In the genomic region with DNA sequence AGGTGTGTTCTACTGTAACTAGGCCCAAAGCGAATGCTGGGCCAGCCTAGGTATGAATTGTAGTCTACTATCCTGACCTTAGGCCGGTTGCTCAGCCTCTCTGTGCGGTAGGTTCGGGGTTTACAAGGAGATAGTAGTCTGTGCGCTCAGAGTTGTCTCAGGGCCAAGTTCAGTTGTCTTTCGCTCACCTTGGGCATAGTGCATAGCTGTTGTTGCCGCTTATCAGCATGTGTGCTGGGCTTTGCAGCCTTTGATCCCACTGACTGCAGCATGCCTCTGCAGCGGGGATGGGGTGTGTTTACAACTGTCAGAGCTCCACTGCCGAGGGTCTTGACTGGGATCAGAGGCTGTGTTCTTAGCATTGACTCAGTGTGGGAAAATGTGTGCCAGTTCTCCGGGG, we compare ENCODE assay signal across 30 mouse cellular contexts. TPM values are rescaled to one million over a fixed set of nuclear protein-coding genes. Genes with fewer than 3 reads are reported as not detected.
"Had no signal": no experiment of that assay in that cellular context is flagged by ENCODE, and none has a peak within 500 bp of the region (broad histone marks: within the 10 kb centered on the region; RNA-seq: fewer than 3 reads in every experiment).

No protein-coding gene starts in this region.

- ATAC-seq: liver, postnatal 0 days; lung, postnatal 0 days; midbrain, embryonic 16.5 days had no signal

- H3K9ac ChIP-seq: liver, embryonic 14.5 days; liver, postnatal 0 days; lung, embryonic 15.5 days; midbrain, embryonic 12.5 days; neural tube, embryonic 13.5 days; neural tube, embryonic 15.5 days had no signal

- H3K27ac ChIP-seq: liver, embryonic 14.5 days; lung, embryonic 15.5 days; macrophage; midbrain, embryonic 10.5 days; midbrain, embryonic 12.5 days; neural tube, embryonic 13.5 days; neural tube, embryonic 15.5 days had no signal

- H3K4me2 ChIP-seq: lung, embryonic 15.5 days; midbrain, embryonic 12.5 days; neural tube, embryonic 13.5 days; neural tube, embryonic 15.5 days had no signal

- H3K27me3 ChIP-seq: lung, embryonic 15.5 days; midbrain, embryonic 12.5 days; neural tube, embryonic 13.5 days; neural tube, embryonic 15.5 days had no signal

- H3K4me3 ChIP-seq: lung, embryonic 15.5 days; megakaryocyte, embryonic 14.5 days; midbrain, embryonic 10.5 days; midbrain, embryonic 12.5 days; neural tube, embryonic 13.5 days; neural tube, embryonic 15.5 days had no signal

- H3K9me3 ChIP-seq: lung, embryonic 15.5 days; megakaryocyte, embryonic 14.5 days; midbrain, embryonic 10.5 days; midbrain, embryonic 12.5 days; neural tube, embryonic 13.5 days; neural tube, embryonic 15.5 days had no signal

- DNase-seq: liver, postnatal 0 days; lung, adult 2 months; lung, postnatal 14 days; lung, postnatal 36 days; midbrain, embryonic 14.5 days; retina, postnatal 1 day; right cerebral cortex, adult 18-20 months; right cerebral cortex, postnatal 25 days; right cerebral cortex, postnatal 4 days; spleen, adult 18-20 months; thymus, adult 18-20 months; thymus, postnatal 14 days; thymus, postnatal 36 days had no signal

- H3K4me1 ChIP-seq: lung, embryonic 15.5 days; midbrain, embryonic 10.5 days; midbrain, embryonic 12.5 days; neural tube, embryonic 13.5 days; neural tube, embryonic 15.5 days had no signal

RNA-seq across cellular contexts. Expression of gene Ldlrad2, which starts 31.4 kb away (rescaled TPM):
- total RNA-seq: megakaryocyte progenitor cell, adult 5-6 weeks; monocyte, adult 5-6 weeks had no signal
- polyA plus RNA-seq: liver, embryonic 14.5 days; liver, postnatal 0 days; lung, adult 2 months; macrophage; midbrain, embryonic 10.5 days; midbrain, embryonic 12.5 days; midbrain, embryonic 14.5 days; midbrain, embryonic 16.5 days; neural tube, embryonic 11.5 days; neural tube, embryonic 13.5 days; neural tube, embryonic 15.5 days; small intestine, adult 2 months; stomach, embryonic 14.5 days; stomach, embryonic 16.5 days; thymus, postnatal 0 days had no signal
